Mouse (Mus musculus) testis, adult 2 months (tissue): ENCODE results near the gene Zfp316.

ENCODE experiments used
- CTCF ChIP-seq: fragments of 200-500 bp; IDR thresholded peaks from 2 replicates; pipeline ENCODE4 v1.5.1; 2012; ENCODE audit warnings: low read depth, mild to moderate bottlenecking, inconsistent platforms, low read length, moderate library complexity; ENCODE audit not compliant: control insufficient read depth, insufficient read depth, insufficient replicate concordance
- POLR2A ChIP-seq: fragments of 200-500 bp; IDR thresholded peaks from 2 replicates; pipeline ENCODE4 v1.6.1; 2012; ENCODE audit warnings: low read depth, mild to moderate bottlenecking, inconsistent platforms, low read length, moderate library complexity; ENCODE audit not compliant: control insufficient read depth

DNA sequence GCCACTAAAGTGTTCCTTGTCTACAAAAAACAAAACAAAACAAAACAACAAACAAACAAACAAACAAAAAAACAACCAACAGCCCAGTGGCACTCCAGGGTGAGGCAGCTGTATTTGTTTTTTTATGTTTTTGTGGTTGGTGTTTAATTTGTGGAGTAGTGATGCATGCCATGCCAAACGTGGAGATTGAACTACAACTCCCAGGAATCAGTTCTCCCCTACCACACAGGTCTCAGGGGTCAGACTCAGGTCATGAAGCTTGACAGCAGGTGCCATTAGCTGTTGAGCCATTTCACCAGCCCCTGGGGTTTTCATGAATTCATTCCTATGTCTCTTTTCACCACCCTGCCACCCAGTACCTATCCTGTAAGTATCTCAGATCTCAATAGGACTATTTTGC is 4.4 kb downstream of the Zfp316 start:
- TF ChIP-seq CTCF (no peak), POLR2A (no peak)
